In the genomic region with DNA sequence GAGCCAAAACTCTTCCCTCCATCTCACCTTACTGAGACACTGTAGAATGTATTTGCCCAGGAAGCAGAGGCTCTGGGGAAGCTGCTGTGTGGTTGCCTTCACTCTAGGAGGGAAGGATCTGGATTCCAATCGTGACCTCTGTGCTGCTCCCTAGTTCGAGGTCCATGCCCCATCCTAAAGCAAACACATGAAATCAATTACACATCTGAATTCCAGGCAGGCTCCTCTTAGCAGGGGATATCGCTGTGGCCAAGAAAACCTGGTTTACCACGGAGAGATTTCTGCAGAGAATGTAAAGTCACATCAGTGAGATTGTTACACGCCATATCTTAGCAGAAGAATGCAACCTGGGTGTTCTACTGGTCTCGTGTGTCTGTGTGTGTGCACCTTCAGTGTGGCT, we compare ENCODE assay signal across 18 mouse cellular contexts.
"Had no signal": no experiment of that assay in that cellular context is flagged by ENCODE, and none has a peak within 500 bp of the region (broad histone marks: within the 10 kb centered on the region; RNA-seq: fewer than 3 reads in every experiment).

No protein-coding gene starts in this region.

- H3K36me3 ChIP-seq: limb, embryonic 12.5 days; liver, embryonic 15.5 days; neural tube, embryonic 13.5 days had no signal

- H3K4me1 ChIP-seq: liver, embryonic 15.5 days; neural tube, embryonic 13.5 days had no signal

- H3K9me3 ChIP-seq: limb, embryonic 12.5 days; liver, embryonic 15.5 days; neural tube, embryonic 13.5 days had no signal

- ATAC-seq: lung, postnatal 0 days; midbrain, embryonic 16.5 days had no signal

- H3K4me3 ChIP-seq: limb, embryonic 12.5 days; liver, embryonic 15.5 days; neural tube, embryonic 13.5 days had no signal

- H3K9ac ChIP-seq: limb, embryonic 12.5 days; liver, embryonic 15.5 days; neural tube, embryonic 13.5 days had no signal

- H3K27ac ChIP-seq: kidney, postnatal 0 days; limb, embryonic 12.5 days; liver, embryonic 15.5 days; neural tube, embryonic 13.5 days; stomach, postnatal 0 days had no signal

- H3K4me2 ChIP-seq: limb, embryonic 12.5 days; liver, embryonic 11.5 days; liver, embryonic 15.5 days; midbrain, embryonic 11.5 days; neural tube, embryonic 13.5 days had no signal

- H3K27me3 ChIP-seq: limb, embryonic 12.5 days; liver, embryonic 15.5 days; neural tube, embryonic 13.5 days had no signal

- DNase-seq: kidney, adult 9 months; kidney, postnatal 36 days; layer of hippocampus, adult 9-11 months; layer of hippocampus, postnatal 36 days; lung, adult 2 months; lung, postnatal 4 days; right cerebral cortex, adult 18-20 months; right cerebral cortex, postnatal 25 days; thymus, postnatal 4 days had no signal
